Mouse (Mus musculus) CH12.LX (cell line): ENCODE data around the gene Lamtor4. TPM values are rescaled to one million over a fixed set of nuclear protein-coding genes. Genes with fewer than 3 reads are reported as not detected.

ENCODE experiments used
- DNase-seq: peaks from one replicate; pipeline ENCODE4 v3.0.0-alpha.2; 2013; ENCODE audit errors: extremely low read depth
- H3K27ac ChIP-seq: 2 replicates; pipeline ENCODE4 v1.5.1; 2012; ENCODE audit warnings: low read depth, mild to moderate bottlenecking, control low read depth, moderate library complexity; ENCODE audit not compliant: insufficient read depth
- H3K27me3 ChIP-seq: replicated peaks from 2 replicates; pipeline ENCODE3; 2012; ENCODE audit warnings: inconsistent platforms
- H3K36me3 ChIP-seq, 2 experiments: replicated peaks in 1 of 2; 2 replicates each; pipeline versions ENCODE3 to v1.6.1; 2012; ENCODE audit warnings: inconsistent platforms in 1 of 2, low read length in 1 of 2, mild to moderate bottlenecking in 1 of 2, mixed read lengths in 1 of 2, moderate library complexity in 1 of 2; ENCODE audit not compliant: control insufficient read depth in 1 of 2, insufficient read depth in 1 of 2
- H3K4me1 ChIP-seq, 2 experiments: 2 replicates each; pipeline ENCODE4 v1.6.1; 2012; ENCODE audit warnings: inconsistent platforms in 1 of 2, moderate library complexity in 1 of 2; ENCODE audit not compliant: insufficient read depth in 2 of 2, control insufficient read depth in 1 of 2
- H3K4me2 ChIP-seq: 2 replicates; pipeline ENCODE4 v1.6.1; 2012; ENCODE audit warnings: low read depth, mild to moderate bottlenecking, control low read depth; ENCODE audit not compliant: poor library complexity, insufficient read depth, severe bottlenecking
- H3K4me3 ChIP-seq, 3 experiments: fragments of 150-350 bp in 1 of 3; sonication (generic) in 1 of 3; replicated peaks in 1 of 3; 2 replicates each; pipeline versions ENCODE3 to v1.5.1; 2011 to 2012; ENCODE audit warnings: low read depth in 2 of 3, low read length in 2 of 3, mild to moderate bottlenecking in 2 of 3, moderate library complexity in 2 of 3, control low read depth in 1 of 3, improper control_type of control experiment in 1 of 3, inconsistent platforms in 1 of 3, mixed read lengths in 1 of 3; ENCODE audit not compliant: poor library complexity in 1 of 3
- H3K79me2 ChIP-seq: replicated peaks from 2 replicates; pipeline ENCODE4 v1.6.1; 2012; ENCODE audit warnings: mild to moderate bottlenecking, moderate library complexity; ENCODE audit not compliant: control insufficient read depth, poor library complexity, insufficient read depth, severe bottlenecking; ENCODE audit errors: extremely low read depth
- H3K9ac ChIP-seq: 2 replicates; pipeline ENCODE4 v1.6.1; 2012; ENCODE audit warnings: low read depth, mild to moderate bottlenecking, control low read depth, moderate library complexity; ENCODE audit not compliant: insufficient read depth
- H3K9me3 ChIP-seq: replicated peaks from 2 replicates; pipeline ENCODE3; 2012; ENCODE audit warnings: low read length, inconsistent platforms, mixed read lengths
- BHLHE40 ChIP-seq: IDR thresholded peaks from 2 replicates; pipeline ENCODE4 v1.6.1; 2011; ENCODE audit warnings: mild to moderate bottlenecking, low read depth, low read length, improper control_type of control experiment
- E2F4 ChIP-seq: IDR thresholded peaks from 2 replicates; pipeline ENCODE4 v1.6.1; 2011; ENCODE audit warnings: low read depth, low read length, improper control_type of control experiment; ENCODE audit not compliant: insufficient replicate concordance
- ELF1 ChIP-seq: IDR thresholded peaks from 2 replicates; pipeline ENCODE4 v1.6.1; 2014; ENCODE audit warnings: low read depth, mild to moderate bottlenecking, inconsistent platforms, low read length, improper control_type of control experiment
- ETS1 ChIP-seq: conservative IDR thresholded peaks from 2 replicates; pipeline ENCODE4 v1.6.1; 2012; ENCODE audit warnings: low read depth, mild to moderate bottlenecking, inconsistent platforms, low read length, improper control_type of control experiment, moderate library complexity
- HCFC1 ChIP-seq: IDR thresholded peaks from 2 replicates; pipeline ENCODE4 v1.6.1; 2012; ENCODE audit warnings: low read depth, mild to moderate bottlenecking, inconsistent platforms, low read length, improper control_type of control experiment
- MAFK ChIP-seq: IDR thresholded peaks from 2 replicates; pipeline ENCODE4 v1.6.1; 2011; ENCODE audit warnings: low read length, improper control_type of control experiment; ENCODE audit not compliant: insufficient replicate concordance
- MAX ChIP-seq: IDR thresholded peaks from 2 replicates; pipeline ENCODE4 v1.6.1; 2011; ENCODE audit warnings: low read length, improper control_type of control experiment
- MEF2A ChIP-seq: IDR thresholded peaks from 2 replicates; pipeline ENCODE4 v1.6.1; 2014; ENCODE audit warnings: low read depth, mild to moderate bottlenecking, inconsistent platforms, low read length, improper control_type of control experiment, borderline replicate concordance
- MXI1 ChIP-seq: IDR thresholded peaks from 2 replicates; pipeline ENCODE4 v1.6.1; 2011; ENCODE audit warnings: mild to moderate bottlenecking, low read depth, low read length, improper control_type of control experiment
- NELFE ChIP-seq: IDR thresholded peaks from 2 replicates; pipeline ENCODE4 v1.6.1; 2011; ENCODE audit warnings: low read depth, low read length, improper control_type of control experiment
- POLR2A ChIP-seq: IDR thresholded peaks from 2 replicates; pipeline ENCODE4 v1.6.1; 2011; ENCODE audit warnings: low read depth, mild to moderate bottlenecking, improper control_type of control experiment, low read length
- RAD21 ChIP-seq: IDR thresholded peaks from 2 replicates; pipeline ENCODE4 v1.6.1; 2011; ENCODE audit warnings: low read depth, mild to moderate bottlenecking, low read length, improper control_type of control experiment, moderate library complexity
- SMC3 ChIP-seq: IDR thresholded peaks from 2 replicates; pipeline ENCODE4 v1.6.1; 2011; ENCODE audit warnings: low read depth, low read length, improper control_type of control experiment
- TBP ChIP-seq: conservative IDR thresholded peaks from 2 replicates; pipeline ENCODE4 v1.6.1; 2011; ENCODE audit warnings: low read depth, low read length, improper control_type of control experiment
- UBTF ChIP-seq: IDR thresholded peaks from 2 replicates; pipeline ENCODE4 v1.6.1; 2012; ENCODE audit warnings: low read depth, mild to moderate bottlenecking, inconsistent platforms, low read length, improper control_type of control experiment, moderate library complexity
- ZMIZ1 ChIP-seq: IDR thresholded peaks from 2 replicates; pipeline ENCODE4 v1.6.1; 2012; ENCODE audit warnings: low read depth, mild to moderate bottlenecking, inconsistent platforms, low read length, improper control_type of control experiment
- ZNF384 ChIP-seq: IDR thresholded peaks from 2 replicates; pipeline ENCODE4 v1.6.1; 2012; ENCODE audit warnings: low read depth, low read length, improper control_type of control experiment, inconsistent platforms
- dilution Hi-C: fragments of 300-500 bp; cut with MboI; formaldehyde crosslinking; loops from 2 replicates; pipeline ENCODE4 v1.14.3; 2020; ENCODE audit warnings: low sequenced_read_pairs; ENCODE audit not compliant: extremely low pct_unique_long_range_greater_than_20kb, extremely low pct_ligation_motif_present
- in situ Hi-C: fragments of 300-500 bp; cut with MboI; formaldehyde crosslinking; loops from 3 replicates; pipeline ENCODE4 v1.14.3; 2019; ENCODE audit warnings: low sequenced_read_pairs, low pct_ligation_motif_present, low pct_unique_long_range_greater_than_20kb, mixed read lengths
- polyA plus RNA-seq: library from polyadenylated mRNA; unstranded; fragments of >175 nt; gene quantifications from 2 replicates; pipeline ENCODE4 v1.2.1, GENCODE M21; 2012; ENCODE audit warnings: low read depth; ENCODE audit not compliant: insufficient read length
- total RNA-seq, 2 experiments: library from RNA; depleted of rRNA; stranded (reverse); fragments of 300-350 nt in 1 of 2; fragments of >200 nt in 1 of 2; gene quantifications; 2 replicates each; pipeline ENCODE4 v1.2.3; 2012 to 2014

Gene Lamtor4
- total and polyA plus RNA-seq, 3 experiments = 24.5 to 44.0 (median 40.1) TPM

GRCm38 (mm10) chr5:138275216-138276050 is 20.2 kb downstream of the Lamtor4 start:
- Histone ChIP-seq H3K27me3 (peaks cover 36% of the 10 kb centered on the region), H3K4me3 (no peak overlapping the region), H3K9ac (no peak overlapping the region), H3K36me3 (no peaks in the 10 kb centered on the region), H3K4me1 (peaks cover 0 to 5% of the 10 kb centered on the region in 2 experiments; a peak in 2 of 4 replicates), H3K27ac (no peak overlapping the region), H3K79me2 (no peaks in the 10 kb centered on the region), H3K4me2 (no peak overlapping the region)
- dilution Hi-C loops (no loop called here), in situ Hi-C loops (no loop called here)
- TF ChIP-seq ETS1 (no peak), HCFC1 (no peak), NELFE (no peak), POLR2A (no peak), E2F4 (no peak), ELF1 (no peak), BHLHE40 (no peak), SMC3 (no peak), TBP (no peak), ZMIZ1 (no peak), MXI1 (no peak), ZNF384 (no peak)
- TF ChIP-seq, all 38 proteins: peak for 0
- H3K9me3 ChIP-seq = peaks cover 6% of the 10 kb centered on the region
- no peak for DNase-seq

DNA sequence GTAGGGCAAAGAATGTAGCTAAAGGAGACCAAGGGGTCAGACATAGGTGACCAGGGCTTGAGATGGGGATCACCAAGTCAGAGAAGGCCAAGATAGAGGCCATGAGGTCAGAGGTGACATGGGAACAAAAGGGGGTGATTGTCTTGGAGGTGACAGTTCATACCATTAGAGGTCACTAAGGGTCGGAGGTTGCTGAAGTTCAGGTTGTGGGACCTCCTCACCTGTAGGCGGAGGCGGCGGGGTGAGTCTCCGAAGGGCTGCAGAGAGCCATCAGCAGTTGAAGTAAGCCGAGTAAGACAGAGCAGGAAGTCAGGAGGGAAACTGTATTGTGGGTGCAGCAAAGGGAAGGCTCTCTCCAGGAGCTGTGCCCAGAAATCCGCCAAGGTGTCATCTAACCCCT is 22.7 kb downstream of the Lamtor4 start:
- TF ChIP-seq BHLHE40 (no peak), UBTF (no peak), MEF2A (no peak), ZMIZ1 (no peak), RAD21 (no peak), TBP (no peak), ETS1 (no peak), HCFC1 (no peak), MAX (no peak), MAFK (no peak), POLR2A (no peak)
- TF ChIP-seq, all 38 proteins: peak for 0
- H3K4me1 ChIP-seq = peaks cover 0 to 5% of the 10 kb centered on the region in 2 experiments; a peak in 2 of 4 replicates

More for the DNA sequence above, 22.7 kb downstream of the Lamtor4 start:
- H3K4me2 ChIP-seq = no peak overlapping the region
- H3K9me3 ChIP-seq = peaks cover 6% of the 10 kb centered on the region
- H3K79me2 ChIP-seq = no peaks in the 10 kb centered on the region
- H3K4me3 ChIP-seq = no peak overlapping the region
- in situ Hi-C loops = no loop called here
- no peak for DNase-seq
- no peaks in the 10 kb centered on the region for H3K36me3 ChIP-seq
- no peak overlapping the region for H3K27ac ChIP-seq
- dilution Hi-C loops = no loop called here
- peaks cover 15% of the 10 kb centered on the region for H3K27me3 ChIP-seq
- H3K9ac ChIP-seq = no peak overlapping the region
